Mouse (Mus musculus) brain, embryonic 14.5 days (tissue): ENCODE measurements around the gene Pkn3. TPM values are rescaled to one million over a fixed set of nuclear protein-coding genes. Genes with fewer than 3 reads are reported as not detected.
A peak's percentile ranks its signal among the peaks of the same experiment; 100 is the strongest.
"Not testable (repeated sequence)": the region's sequence is repeated elsewhere in the genome, so short reads cannot be mapped to it uniquely, and the experiment has no call there.

Source experiments
- DNase-seq: peaks from one replicate; pipeline ENCODE4 v3.0.0-alpha.2; 2011; ENCODE audit warnings: low read depth
- CTCF ChIP-seq: fragments of 200-500 bp; IDR thresholded peaks from 2 replicates; pipeline ENCODE4 v1.5.1; 2012; ENCODE audit warnings: inconsistent platforms, mild to moderate bottlenecking, moderate library complexity, borderline replicate concordance; ENCODE audit not compliant: insufficient read depth, insufficient read length; ENCODE audit errors: extremely low read depth
- POLR2A ChIP-seq: fragments of 200-500 bp; IDR thresholded peaks from 2 replicates; pipeline ENCODE4 v1.6.1; 2012; ENCODE audit warnings: mild to moderate bottlenecking, inconsistent platforms, borderline replicate concordance; ENCODE audit not compliant: poor library complexity, insufficient read depth, insufficient read length, severe bottlenecking; ENCODE audit errors: extremely low read depth
- polyA plus RNA-seq: library from polyadenylated mRNA; depleted of rRNA; stranded (reverse); fragments of >200 nt; gene quantifications from 2 replicates; pipeline ENCODE4 v1.2.3, GENCODE M21; 2012

The Pkn3 gene
- polyA plus RNA-seq, 1 experiment = 3.7 TPM

- no peak for DNase-seq
- no peak for TF ChIP-seq POLR2A
- no peak for TF ChIP-seq CTCF
Observed at GRCm38 (mm10) chr2:30112564-30112963, 35.1 kb downstream of the Pkn3 start.

GRCm38 (mm10) chr2:30119641-30120051 is 42.2 kb downstream of the Pkn3 start:
- peak; percentile 81 for DNase-seq
- no peak for TF ChIP-seq CTCF
- TF ChIP-seq POLR2A = no peak

- TF ChIP-seq POLR2A = no peak
- no peak for TF ChIP-seq CTCF
Observed at GRCm38 (mm10) chr2:30120269-30120668, 42.8 kb downstream of the Pkn3 start.

GRCm38 (mm10) chr2:30122766-30123165 is 45.3 kb downstream of the Pkn3 start:
- TF ChIP-seq POLR2A = no peak
- TF ChIP-seq CTCF = no peak

More at GRCm38 (mm10) chr2:30120269-30120668, 42.8 kb downstream of the Pkn3 start:
- no peak for DNase-seq

GRCm38 (mm10) chr2:30123729-30124471 is 46.4 kb downstream of the Pkn3 start:
- TF ChIP-seq POLR2A (no peak), CTCF (no peak)
- no peak for DNase-seq

More at GRCm38 (mm10) chr2:30122766-30123165, 45.3 kb downstream of the Pkn3 start:
- DNase-seq = no peak

GRCm38 (mm10) chr2:30124472-30125274 is 47.2 kb downstream of the Pkn3 start, which contains the start of gene Zer1:
Gene Zer1 (minus strand): TSS chr2:30124585.
- TF ChIP-seq POLR2A = peak; percentile 74; the same call in 1 of the 2 replicates
- no peak for TF ChIP-seq CTCF
- peak; percentile 98 for DNase-seq

GRCm38 (mm10) chr2:30128789-30129188 is 51.3 kb downstream of the Pkn3 start:
- TF ChIP-seq POLR2A = no peak
- TF ChIP-seq CTCF = peak; percentile 44; the same call in 1 of the 2 replicates
- peak; percentile 63 for DNase-seq

GRCm38 (mm10) chr2:30130156-30130555 is 52.7 kb downstream of the Pkn3 start:
- DNase-seq = no peak
- TF ChIP-seq CTCF = no peak
- no peak for TF ChIP-seq POLR2A

- not testable (repeated sequence) for DNase-seq
Observed at GRCm38 (mm10) chr2:30131240-30131639, 53.8 kb downstream of the Pkn3 start.

GRCm38 (mm10) chr2:30132801-30133612 is 55.5 kb downstream of the Pkn3 start:
- TF ChIP-seq CTCF = no peak
- TF ChIP-seq POLR2A = no peak

More at GRCm38 (mm10) chr2:30132801-30133612, 55.5 kb downstream of the Pkn3 start:
- peak; percentile 28 for DNase-seq
